Mouse (Mus musculus): Measurements from ENCODE around the gene Spdye4c.
A peak's percentile ranks its signal among the peaks of the same experiment; 100 is the strongest.

Spdye4c gene

GRCm38 (mm10) chr2:128590909-128591308 lies at the start of gene Spdye4c:
Gene Spdye4c (plus strand): TSS chr2:128591209.
- no peak for DNase-seq (ENCODE audit: low spot score)

DNA sequence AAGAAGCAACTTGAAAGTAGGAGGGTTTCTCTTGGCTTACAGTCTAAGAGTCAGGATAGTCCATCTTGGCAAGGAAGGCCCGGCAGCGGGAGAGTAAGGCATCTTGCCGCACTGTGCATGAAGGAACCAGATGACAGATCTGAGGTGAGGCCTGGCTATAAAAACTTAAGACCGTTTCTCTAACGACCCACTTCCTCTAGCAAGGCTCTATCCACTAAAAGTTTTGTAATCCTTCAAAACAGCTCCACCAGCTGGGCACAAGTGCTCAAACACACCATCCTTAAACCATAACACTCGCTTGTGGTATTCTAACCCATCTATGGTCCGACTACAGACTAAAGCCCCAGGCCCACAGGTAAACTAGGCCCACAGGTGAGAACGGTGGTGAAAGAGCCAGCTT lies 47.5 kb upstream of the Spdye4c start:
- no peak for DNase-seq (ENCODE audit: low spot score)

DNA sequence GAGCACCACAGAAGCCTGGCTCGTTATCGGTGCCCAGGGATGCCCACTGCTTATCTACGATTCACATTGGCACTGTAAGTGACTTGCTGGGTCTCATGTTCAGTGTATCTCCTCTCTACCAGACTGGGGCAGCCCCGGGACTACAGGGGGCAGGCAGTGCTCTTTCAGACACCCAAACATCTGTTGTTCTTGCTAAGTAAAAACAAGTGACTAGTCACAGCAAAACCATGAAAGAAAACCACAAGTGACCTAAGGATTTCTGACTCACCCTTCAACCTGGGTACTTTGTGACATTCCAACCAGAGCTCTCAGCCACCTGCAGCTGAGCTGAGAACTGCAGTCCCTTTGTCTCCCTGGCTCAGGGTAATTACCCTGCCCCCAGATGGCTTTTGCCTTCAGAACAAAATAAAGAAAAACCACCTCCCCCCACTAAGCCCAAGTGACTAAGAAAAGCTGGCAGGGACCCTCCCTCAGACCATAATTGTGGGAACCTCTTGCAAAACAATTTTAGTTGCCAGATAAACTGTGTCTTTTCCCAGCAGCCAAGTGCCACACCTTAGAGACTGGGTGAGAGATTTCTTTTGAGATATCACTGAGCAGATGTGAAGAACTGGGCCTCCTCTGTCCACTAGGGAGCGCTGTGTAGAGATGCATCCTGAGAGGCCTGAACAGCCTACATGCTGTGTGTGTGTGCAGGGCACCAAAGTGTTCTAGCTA lies 46.4 kb upstream of the Spdye4c start:
- no peak for DNase-seq (ENCODE audit: low spot score)

GRCm38 (mm10) chr2:128545447-128545846 lies 45.6 kb upstream of the Spdye4c start:
- DNase-seq (ENCODE audit: low spot score): no peak

DNA sequence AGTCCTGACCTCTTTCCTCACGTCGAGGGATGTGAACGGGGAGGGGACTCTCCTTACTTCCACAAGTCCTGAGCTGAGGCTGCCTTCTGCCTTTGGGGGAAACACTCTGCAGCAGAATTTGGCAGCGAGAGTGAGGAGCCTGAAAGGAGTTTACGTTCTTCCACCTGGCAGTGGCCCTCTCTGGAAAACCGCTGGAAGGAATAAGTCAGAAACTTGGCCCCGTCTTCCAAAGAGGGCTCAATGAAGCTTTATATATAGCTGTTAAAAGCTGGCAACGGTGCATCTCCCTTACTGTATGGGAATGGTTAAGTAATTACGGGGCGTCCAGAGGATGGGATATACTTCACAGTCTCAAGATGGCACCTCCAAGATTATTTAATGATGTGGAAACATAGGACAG lies 43.9 kb upstream of the Spdye4c start:
- DNase-seq (ENCODE audit: low spot score): no peak

- no peak for DNase-seq (ENCODE audit: low spot score)
Observed at GRCm38 (mm10) chr2:128548262-128548661, 42.7 kb upstream of the Spdye4c start.

GRCm38 (mm10) chr2:128549561-128549960 lies 41.4 kb upstream of the Spdye4c start:
- DNase-seq (ENCODE audit: low spot score): peak; percentile 72

GRCm38 (mm10) chr2:128549963-128550362 lies 41.0 kb upstream of the Spdye4c start:
- DNase-seq (ENCODE audit: low spot score): no peak

- DNase-seq (ENCODE audit: low spot score): no peak
Observed at GRCm38 (mm10) chr2:128552080-128552791, 38.8 kb upstream of the Spdye4c start.

DNA sequence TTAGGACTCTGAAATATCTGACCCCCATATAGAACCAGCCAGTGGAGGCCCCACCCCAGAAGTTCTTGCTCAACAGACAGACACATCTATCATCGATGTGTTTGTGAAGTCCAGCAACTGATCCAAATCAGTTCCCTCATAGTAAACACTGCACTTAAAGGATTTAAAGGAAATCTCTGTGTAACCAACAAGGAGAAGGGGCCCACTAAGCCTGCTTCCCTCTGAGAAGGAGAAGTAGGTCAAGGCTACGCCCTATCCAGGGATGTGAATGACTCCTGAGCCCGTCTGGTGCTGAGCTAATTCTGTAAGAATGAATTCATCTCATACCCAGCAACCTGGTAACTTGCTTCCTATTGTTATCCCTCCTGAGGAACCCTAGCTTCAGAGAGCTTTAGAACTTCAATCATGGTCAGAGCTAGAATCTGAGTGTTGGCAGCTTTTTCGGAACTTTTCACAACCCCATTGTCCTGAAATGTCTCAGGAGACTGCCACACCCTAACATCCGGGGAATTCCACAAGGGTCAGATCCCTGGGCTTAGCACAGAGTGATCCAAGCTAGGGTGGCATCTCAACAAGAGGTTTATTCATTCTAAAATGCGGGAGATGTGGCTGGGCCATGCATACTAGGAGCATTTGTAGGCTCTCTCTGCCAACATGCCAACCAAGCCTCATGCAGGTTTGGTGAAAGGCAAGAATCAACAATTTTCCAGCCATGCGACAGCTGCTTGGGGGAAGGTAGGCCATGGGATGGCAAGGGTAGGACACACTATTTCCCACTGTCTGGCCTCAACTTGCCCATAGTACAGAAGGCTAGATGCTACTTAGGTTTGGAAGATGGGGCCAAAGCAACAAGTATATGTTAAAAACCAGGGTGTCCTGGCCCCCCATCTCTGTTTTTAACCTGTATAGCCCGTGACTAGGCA lies 38.0 kb upstream of the Spdye4c start:
- no peak for DNase-seq (ENCODE audit: low spot score)

GRCm38 (mm10) chr2:128555082-128555481 lies 35.9 kb upstream of the Spdye4c start:
- no peak for DNase-seq (ENCODE audit: low spot score)

- DNase-seq (ENCODE audit: low spot score): no peak
Observed at GRCm38 (mm10) chr2:128564195-128564594, 26.8 kb upstream of the Spdye4c start.

DNA sequence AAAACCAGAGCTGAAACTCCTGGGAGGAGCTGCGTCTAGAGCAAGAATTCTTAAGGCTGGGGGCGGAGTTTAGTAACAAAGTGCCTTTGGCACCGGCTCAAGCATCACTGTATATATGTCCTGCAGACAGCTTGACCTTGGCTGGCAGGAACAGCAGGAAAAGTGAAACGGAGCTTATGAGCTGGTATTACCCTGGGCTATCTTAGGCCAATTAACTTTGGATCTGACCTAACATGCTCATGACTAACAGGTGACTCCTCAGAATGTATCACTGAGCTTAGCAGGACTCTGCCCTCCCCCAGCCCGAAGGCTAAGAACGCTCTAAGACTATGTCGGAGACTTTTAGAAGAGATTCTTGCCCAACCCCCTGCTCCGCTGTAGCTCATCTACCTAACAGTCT lies 25.1 kb upstream of the Spdye4c start:
- no peak for DNase-seq (ENCODE audit: low spot score)

- DNase-seq (ENCODE audit: low spot score): no peak
Observed at GRCm38 (mm10) chr2:128566304-128567147, 24.5 kb upstream of the Spdye4c start.

DNA sequence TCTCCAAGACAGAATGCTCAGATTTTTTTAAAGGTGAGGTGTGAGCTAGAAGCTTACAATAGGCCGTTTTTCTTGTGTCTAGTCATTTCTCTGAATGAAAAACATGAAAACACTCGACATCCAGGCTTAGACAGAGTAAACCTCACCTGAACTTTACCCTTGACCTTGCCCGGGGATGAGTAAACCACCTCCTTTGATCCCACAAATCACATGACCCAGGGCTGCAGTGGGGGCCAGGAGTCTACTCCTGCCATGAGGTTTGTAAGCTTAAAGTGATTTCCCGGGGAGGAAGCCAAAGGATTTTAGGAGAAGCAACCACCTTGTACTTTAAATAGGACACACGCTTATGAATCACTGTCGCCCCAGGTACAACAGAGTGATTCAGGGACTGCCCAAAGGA lies 23.0 kb upstream of the Spdye4c start:
- DNase-seq (ENCODE audit: low spot score): peak; percentile 57

DNA sequence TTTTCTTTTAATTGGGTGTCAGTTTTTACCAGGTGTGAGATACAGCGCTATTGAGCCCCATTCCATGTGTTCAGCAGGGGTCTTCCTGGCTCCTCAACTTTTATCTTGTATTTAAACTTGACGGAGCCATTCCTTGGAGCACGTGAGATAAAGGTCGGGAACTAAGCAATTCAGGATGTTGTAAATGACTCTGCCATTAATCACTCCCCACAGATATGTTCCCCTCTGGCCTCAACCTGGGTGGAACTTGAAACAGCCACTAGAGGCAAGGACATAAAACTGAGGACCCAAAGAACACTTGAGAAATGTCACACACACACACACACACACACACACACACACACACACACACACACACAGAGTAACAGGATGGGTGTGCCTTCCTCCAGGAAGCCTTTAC lies 22.5 kb upstream of the Spdye4c start:
- DNase-seq (ENCODE audit: low spot score): no peak

DNA sequence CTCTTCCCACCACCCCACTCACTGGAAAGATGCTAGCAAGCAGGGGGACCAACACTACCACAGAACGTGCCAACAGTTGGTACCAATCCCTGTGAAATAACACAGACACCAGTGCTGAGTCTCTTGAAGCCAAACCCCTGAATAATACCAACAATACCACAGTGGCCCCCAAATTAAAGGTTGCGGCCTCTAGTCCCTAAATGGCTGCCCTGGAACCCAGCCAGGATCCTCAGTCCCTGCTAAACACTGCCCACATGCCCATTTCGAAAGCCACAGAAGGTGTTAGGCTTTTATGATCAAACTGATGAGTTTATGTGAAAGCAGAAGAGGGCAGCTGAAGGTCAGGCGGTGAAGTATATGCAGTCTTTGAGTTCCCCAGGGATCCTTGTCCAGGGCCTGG lies 20.0 kb upstream of the Spdye4c start:
- DNase-seq (ENCODE audit: low spot score): no peak

- peak; percentile 59 for DNase-seq (ENCODE audit: low spot score)
Observed at GRCm38 (mm10) chr2:128572726-128573624, 18.0 kb upstream of the Spdye4c start.

DNA sequence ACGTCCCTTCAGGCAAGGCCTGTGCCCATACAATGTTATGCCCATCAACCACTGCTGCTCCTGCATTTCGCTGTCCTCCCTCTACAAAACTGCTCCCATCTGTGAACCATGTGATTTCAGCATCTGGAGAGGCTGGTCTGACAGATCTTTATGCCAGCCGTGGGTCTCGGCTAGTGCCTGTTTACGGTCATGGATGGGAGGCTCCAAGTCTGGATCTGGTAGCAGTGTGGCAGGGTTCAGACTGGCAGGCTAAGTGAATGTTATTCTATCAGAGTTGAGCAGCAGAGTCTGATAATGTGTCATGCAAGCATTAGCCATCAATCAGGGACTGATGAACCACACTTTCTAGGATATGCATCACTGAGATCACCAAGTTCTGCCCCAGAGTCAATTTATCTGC lies 8.1 kb upstream of the Spdye4c start:
- DNase-seq (ENCODE audit: low spot score): no peak

DNA sequence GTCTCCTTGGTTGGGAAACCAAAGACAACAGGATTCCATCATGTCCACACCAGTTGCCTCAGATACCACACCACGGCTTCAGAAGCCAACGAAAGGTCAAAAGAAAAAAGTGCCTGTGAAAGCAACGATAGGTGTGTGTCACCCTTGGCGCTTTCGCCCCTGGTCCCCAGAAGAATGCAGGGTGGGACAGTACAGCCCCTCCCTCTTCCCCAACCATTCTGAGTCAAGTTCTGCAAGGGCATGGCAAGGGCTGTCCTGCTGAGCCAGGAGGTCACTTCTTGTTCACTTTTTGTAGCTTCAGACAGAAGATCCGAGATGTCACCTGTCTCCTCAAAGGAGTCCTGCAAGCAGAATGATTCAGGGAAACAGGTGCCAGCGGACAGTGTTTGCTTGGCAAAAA lies 1.3 kb downstream of the Spdye4c start:
- DNase-seq (ENCODE audit: low spot score): no peak

GRCm38 (mm10) chr2:128601534-128601933 lies 10.5 kb downstream of the Spdye4c start:
- DNase-seq (ENCODE audit: low spot score): no peak

Measured in yolk sac, embryonic 10.5 days (tissue).